Mouse (Mus musculus) stomach, embryonic 14.5 days (tissue): ENCODE measurements around the gene Borcs5. TPM values are rescaled to one million over a fixed set of nuclear protein-coding genes. Genes with fewer than 3 reads are reported as not detected.

ENCODE experiments used
- ATAC-seq: fragments of 200-750 bp; cut with Nextera tagmentation; 2 replicates; pipeline ENCODE4 v1.8.0; 2017; ENCODE audit warnings: low read depth, moderate TSS enrichment; ENCODE audit not compliant: insufficient number of reproducible peaks, insufficient read depth, low FRiP score
- H3K27ac ChIP-seq: fragments of 300-500 bp; sonication (generic); 2 replicates; pipeline ENCODE4 v1.5.1; 2014; ENCODE audit warnings: mild to moderate bottlenecking, low read length, moderate library complexity, mixed read lengths
- H3K27me3 ChIP-seq: fragments of 300-500 bp; sonication (generic); 2 replicates; pipeline ENCODE4 v1.6.1; 2014; ENCODE audit warnings: low read length, control low read depth, mixed read lengths; ENCODE audit not compliant: control insufficient read depth, insufficient read depth
- H3K36me3 ChIP-seq: fragments of 300-500 bp; sonication (generic); 2 replicates; pipeline ENCODE4 v1.6.1; 2014; ENCODE audit warnings: mild to moderate bottlenecking, control low read depth, low read length, moderate library complexity, mixed read lengths; ENCODE audit not compliant: control insufficient read depth, insufficient read depth
- H3K4me1 ChIP-seq: fragments of 300-500 bp; sonication (generic); 2 replicates; pipeline ENCODE4 v1.6.1; 2014; ENCODE audit warnings: low read length, control low read depth, mixed read lengths; ENCODE audit not compliant: control insufficient read depth, insufficient read depth
- H3K4me2 ChIP-seq: fragments of 300-500 bp; sonication (generic); replicated peaks from 2 replicates; pipeline ENCODE4 v1.6.1; 2014; ENCODE audit warnings: low read depth, low read length, control low read depth
- H3K4me3 ChIP-seq: fragments of 300-500 bp; sonication (generic); 2 replicates; pipeline ENCODE4 v1.5.1; 2014; ENCODE audit warnings: low read depth, low read length, control low read depth
- H3K9ac ChIP-seq: fragments of 300-500 bp; sonication (generic); replicated peaks from 2 replicates; pipeline ENCODE4 v1.6.1; 2014; ENCODE audit warnings: low read depth, mild to moderate bottlenecking, control low read depth, low read length, moderate library complexity, mixed read lengths
- H3K9me3 ChIP-seq: fragments of 300-500 bp; sonication (generic); 2 replicates; pipeline ENCODE4 v1.6.1; 2016; ENCODE audit warnings: low read depth, low read length, control low read depth; ENCODE audit not compliant: control insufficient read depth
- WGBS: fragments of 180-500 bp; shearing (Covaris S2); extraction: QIAGEN DNeasy Blood & Tissue Kit; methylation state at CpG from one replicate; pipeline ENCODE4 v1.1.7; 2014; 5-methylcytosine and 5-hydroxymethylcytosine counted together
- polyA plus RNA-seq: library from polyadenylated mRNA; unstranded; fragments of >200 nt; fragmentation: Nextera tagmentation; extraction: Ambion mirVana; gene quantifications from 2 replicates; pipeline ENCODE4 v1.2.1, GENCODE M21; 2014

Gene Borcs5
- polyA plus RNA-seq, 1 experiment from 2014 or later = 21.1 TPM

DNA sequence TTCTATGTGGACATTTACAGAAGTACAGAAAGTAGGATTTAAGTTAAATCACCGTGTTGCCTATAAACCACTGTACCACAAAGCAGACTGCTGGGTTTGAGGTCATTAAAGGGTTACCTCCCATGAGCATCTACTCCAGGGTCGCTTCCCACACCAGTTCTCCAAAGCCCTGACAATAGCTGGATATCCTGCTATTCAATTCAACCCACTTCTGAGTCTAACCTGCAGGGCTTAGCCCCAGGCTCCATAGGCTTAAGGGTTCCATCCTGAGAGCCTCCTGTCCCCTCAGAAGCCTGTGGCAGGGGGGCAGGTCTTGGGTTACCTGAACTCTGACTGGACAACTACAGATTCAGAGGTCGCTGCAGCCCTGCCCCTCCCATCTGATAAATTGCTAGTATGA is 19.2 kb upstream of the Borcs5 start:
- no peaks in the 10 kb centered on the region for H3K27me3 ChIP-seq
- H3K4me2 ChIP-seq = no peak overlapping the region
- no peaks in the 10 kb centered on the region; the same call in 1 of the 2 replicates for H3K36me3 ChIP-seq
- no peak overlapping the region for H3K4me3 ChIP-seq
- H3K27ac ChIP-seq = no peak overlapping the region
- no peaks in the 10 kb centered on the region for H3K9me3 ChIP-seq
- no peak for ATAC-seq
- 71% methylated on average over 3 of the region's 3 CpGs for WGBS
- H3K9ac ChIP-seq = no peak overlapping the region
- H3K4me1 ChIP-seq = no peaks in the 10 kb centered on the region

GRCm38 (mm10) chr6:134620846-134621551 is 18.3 kb upstream of the Borcs5 start:
- Histone ChIP-seq H3K27ac (no peak overlapping the region), H3K9me3 (no peaks in the 10 kb centered on the region), H3K4me2 (no peak overlapping the region), H3K9ac (no peak overlapping the region), H3K36me3 (no peaks in the 10 kb centered on the region; the same call in 1 of the 2 replicates), H3K4me3 (no peak overlapping the region), H3K27me3 (no peaks in the 10 kb centered on the region), H3K4me1 (no peaks in the 10 kb centered on the region)
- 75% methylated on average over 6 of the region's 6 CpGs for WGBS
- no peak for ATAC-seq

DNA sequence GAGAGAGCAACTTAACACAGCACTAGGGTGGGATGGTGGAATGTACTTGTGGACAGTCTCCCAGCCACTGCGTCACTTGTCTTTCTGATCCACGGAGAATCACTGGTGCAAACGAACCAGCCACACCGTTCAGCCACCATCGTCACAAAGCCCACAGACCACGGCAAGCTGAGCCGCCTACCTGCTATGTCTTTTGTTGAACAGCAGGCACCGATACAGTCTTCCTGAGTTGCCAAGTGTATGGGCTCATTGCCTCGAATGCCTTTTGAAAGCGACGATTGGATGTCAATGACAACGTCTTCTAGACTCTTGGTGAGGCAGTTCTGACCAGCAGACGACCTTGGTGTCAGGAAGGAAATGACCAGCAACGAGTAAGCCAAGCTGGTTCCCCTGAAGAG is 17.8 kb upstream of the Borcs5 start:
- Histone ChIP-seq H3K4me3 (no peak overlapping the region), H3K27ac (no peak overlapping the region), H3K4me2 (no peak overlapping the region), H3K4me1 (no peaks in the 10 kb centered on the region), H3K9me3 (no peaks in the 10 kb centered on the region), H3K36me3 (no peaks in the 10 kb centered on the region; the same call in 1 of the 2 replicates), H3K9ac (no peak overlapping the region), H3K27me3 (no peaks in the 10 kb centered on the region)
- no peak for ATAC-seq
- 82% methylated on average over 14 of the region's 14 CpGs for WGBS

DNA sequence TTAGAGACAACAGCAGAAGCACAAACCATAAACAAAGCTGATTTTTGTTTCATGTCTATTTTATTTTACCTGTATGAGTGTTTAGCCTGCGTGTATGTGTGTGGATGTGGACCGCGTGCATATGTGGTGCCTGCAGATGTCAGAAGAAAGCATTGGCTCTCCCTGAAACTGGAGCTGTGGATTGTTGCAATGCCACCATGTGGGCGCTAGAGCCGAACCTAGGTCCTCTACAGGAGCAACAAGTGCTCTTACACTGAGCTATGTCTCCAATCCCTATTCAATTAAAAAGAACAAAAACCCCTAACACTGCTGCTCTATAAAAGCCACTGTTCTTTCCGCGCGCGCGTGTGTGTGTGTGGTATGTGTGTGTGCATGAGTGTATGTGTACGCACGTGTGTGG is 13.9 kb upstream of the Borcs5 start:
- H3K4me3 ChIP-seq = no peak overlapping the region
- H3K4me2 ChIP-seq = no peak overlapping the region
- no peak overlapping the region for H3K27ac ChIP-seq
- no peaks in the 10 kb centered on the region for H3K36me3 ChIP-seq
- 71% methylated on average over 12 of the region's 12 CpGs for WGBS
- H3K9ac ChIP-seq = no peak overlapping the region
- no peak for ATAC-seq
- no peaks in the 10 kb centered on the region for H3K4me1 ChIP-seq
- no peaks in the 10 kb centered on the region for H3K27me3 ChIP-seq
- H3K9me3 ChIP-seq = no peaks in the 10 kb centered on the region

DNA sequence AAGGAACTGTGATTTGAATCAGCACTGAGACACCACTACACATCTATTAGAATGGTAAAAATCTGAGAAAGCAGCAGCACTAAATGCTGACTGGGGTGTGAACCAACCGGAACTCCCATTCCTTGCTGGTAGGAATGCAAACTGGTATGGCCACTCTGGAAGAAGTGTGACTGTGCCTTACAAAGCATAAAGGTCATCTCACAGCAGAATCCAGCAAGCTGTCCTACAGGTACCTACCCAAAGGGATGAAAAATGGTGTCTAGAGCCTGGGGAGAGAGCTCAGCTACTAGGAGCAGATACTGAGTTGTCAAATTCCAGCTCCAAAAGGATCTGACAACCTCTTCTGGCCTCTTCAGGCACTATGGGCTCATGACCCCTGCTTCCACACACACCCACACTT is 12.7 kb upstream of the Borcs5 start:
- Histone ChIP-seq H3K27me3 (no peaks in the 10 kb centered on the region), H3K9me3 (no peaks in the 10 kb centered on the region), H3K36me3 (no peaks in the 10 kb centered on the region), H3K4me1 (no peaks in the 10 kb centered on the region), H3K4me2 (no peak overlapping the region), H3K27ac (no peak overlapping the region), H3K4me3 (no peak overlapping the region), H3K9ac (no peak overlapping the region)
- no peak for ATAC-seq
- 74% methylated on average over 1 of the region's 1 CpGs for WGBS

- Histone ChIP-seq H3K36me3 (no peaks in the 10 kb centered on the region), H3K27me3 (no peaks in the 10 kb centered on the region), H3K4me2 (no peak overlapping the region), H3K27ac (no peak overlapping the region), H3K4me3 (no peak overlapping the region), H3K9ac (no peak overlapping the region), H3K4me1 (0 out of 2 replicates have a peak, but pooled peaks cover 3% of the 10 kb centered on the region), H3K9me3 (no peaks in the 10 kb centered on the region)
- ATAC-seq = no peak
- 75% methylated on average over 9 of the region's 9 CpGs for WGBS
These were observed 8.9 kb upstream of the Borcs5 start for GRCm38 (mm10) chr6:134630447-134630846.

- peak within 1 kb of the TSS; percentile 88 for H3K4me2 ChIP-seq
- 0 out of 2 replicates have a peak within 1 kb of the TSS, but pooled peaks have one; percentile 33 for H3K27ac ChIP-seq
- H3K4me3 ChIP-seq = peak within 1 kb of the TSS; percentile 56
- ATAC-seq = peak; percentile 49; the same call in 1 of the 2 replicates
- H3K4me1 ChIP-seq = 0 out of 2 replicates have a peak, but pooled peaks cover 3% of the 10 kb centered on the region
- H3K9me3 ChIP-seq = no peaks in the 10 kb centered on the region
- H3K9ac ChIP-seq = peak within 1 kb of the TSS; percentile 38; the same call in 1 of the 2 replicates
- no peaks in the 10 kb centered on the region for H3K27me3 ChIP-seq
- H3K36me3 ChIP-seq = no peaks in the 10 kb centered on the region
- 2% methylated on average over 46 of the region's 46 CpGs for WGBS
These were observed 7.2 kb upstream of the Borcs5 start, which contains the start of gene Mansc1 for GRCm38 (mm10) chr6:134631947-134632687. Mansc1 (minus strand) TSS chr6:134632488.

DNA sequence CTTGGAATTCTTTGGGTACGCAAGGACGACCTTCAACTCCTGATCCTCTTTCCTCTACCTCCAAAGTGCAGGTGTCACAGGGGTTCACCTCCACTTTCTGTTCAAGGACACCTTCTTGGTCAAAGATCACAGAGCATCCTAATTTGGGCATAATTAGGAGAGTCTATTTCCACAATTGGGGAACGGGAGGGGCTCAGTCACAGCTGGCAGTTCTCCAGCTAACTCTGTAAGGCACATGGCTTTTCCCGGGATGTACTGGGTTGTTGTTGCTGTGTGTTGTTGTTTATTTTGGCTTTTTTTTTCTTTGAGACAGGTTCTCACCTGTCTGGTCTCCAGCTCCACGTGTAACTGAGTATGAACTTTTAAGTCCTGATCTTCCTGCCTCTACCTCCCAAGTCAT is 6.6 kb upstream of the Borcs5 start:
- Histone ChIP-seq H3K9me3 (no peaks in the 10 kb centered on the region), H3K27ac (no peak overlapping the region), H3K4me3 (peak overlapping the region; percentile 56), H3K4me2 (peak overlapping the region; percentile 88), H3K9ac (no peak overlapping the region), H3K4me1 (0 out of 2 replicates have a peak, but pooled peaks cover 3% of the 10 kb centered on the region), H3K27me3 (no peaks in the 10 kb centered on the region), H3K36me3 (no peaks in the 10 kb centered on the region)
- 41% methylated on average over 5 of the region's 5 CpGs for WGBS
- no peak for ATAC-seq
